Mouse (Mus musculus) left cerebral cortex, postnatal 14 days (tissue): ENCODE data around the gene Serpina3i. TPM values are rescaled to one million over a fixed set of nuclear protein-coding genes. Genes with fewer than 3 reads are reported as not detected.

Experiments used
- DNase-seq, 2 experiments: peaks; one replicate each; pipeline ENCODE4 v3.0.0; 2021 to 2022; ENCODE audit warnings: low spot score in 2 of 2, mixed read lengths in 1 of 2
- intact Hi-C: fragments of 180-260 bp; cut with DNase I; formaldehyde crosslinking; loops from one replicate; pipeline ENCODE4 v1.15.1; 2025
- total RNA-seq, 2 experiments: library from RNA; stranded (reverse); gene quantifications; 2 replicates each; pipeline ENCODE4 v1.2.3; 2021

The Serpina3i gene
- total RNA-seq, 2 experiments from 2014 or later, result not detected

DNA sequence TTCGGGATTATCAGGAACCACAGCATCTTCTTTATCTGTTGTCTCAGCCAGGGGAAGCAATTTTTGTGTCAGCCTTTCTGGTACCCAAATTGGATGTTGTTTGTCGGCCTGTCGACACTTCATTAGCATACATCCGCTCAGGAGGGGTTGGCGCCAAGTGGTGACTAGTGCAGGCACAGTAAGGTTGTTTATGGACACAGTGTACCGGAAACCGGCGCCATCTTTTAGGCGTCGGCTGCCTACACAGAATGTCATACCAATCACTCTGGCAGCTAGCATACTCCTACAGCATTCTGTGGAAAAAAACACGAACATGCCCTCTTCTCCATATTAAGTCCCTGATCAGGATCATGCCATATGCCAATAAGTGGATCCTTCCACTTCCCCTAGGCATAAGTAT, 20.5 kb downstream of the Serpina3i start:
- intact Hi-C loops, result no loop called here
- DNase-seq, result no peak

DNA sequence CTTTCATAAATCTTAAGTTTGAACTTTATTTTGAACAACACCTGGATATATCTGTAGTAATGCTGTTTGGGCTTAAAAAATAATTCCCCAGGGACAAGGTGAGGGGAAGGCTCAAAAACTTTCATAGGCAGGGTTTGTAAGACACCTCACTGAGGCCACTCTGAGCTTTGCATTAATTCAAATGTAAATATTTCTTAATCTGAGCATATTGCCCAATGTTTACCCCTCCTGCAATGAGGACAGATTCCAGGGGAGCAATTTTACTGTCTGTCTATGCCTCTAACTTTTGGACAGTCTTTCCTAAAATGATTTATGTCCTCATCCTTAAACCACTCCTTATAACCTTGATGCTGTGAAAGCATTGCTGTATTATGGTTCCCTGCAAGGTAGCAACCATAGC, 25.4 kb downstream of the Serpina3i start:
- DNase-seq, result no peak
- intact Hi-C loops, result no loop called here

DNA sequence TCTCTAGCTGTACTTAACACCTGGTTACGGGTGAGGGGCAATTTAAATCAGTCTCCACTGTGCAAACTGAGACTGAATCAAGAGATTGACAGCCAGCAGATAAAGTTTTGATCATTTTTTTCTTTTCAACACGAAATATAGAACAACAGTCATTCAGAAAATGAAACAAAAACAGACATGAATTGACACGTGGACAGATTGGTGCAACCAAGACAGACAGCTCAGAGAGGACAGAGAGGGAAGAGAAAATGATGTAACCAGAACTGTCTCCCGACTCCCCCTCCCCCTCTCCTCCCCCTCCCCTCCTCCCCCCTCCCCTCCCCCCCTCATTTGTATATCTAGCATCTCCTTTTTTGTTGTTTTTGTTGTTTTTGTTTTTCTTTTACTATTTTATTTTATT, 26.9 kb downstream of the Serpina3i start:
- no peak for DNase-seq
- intact Hi-C loops, result no loop called here

DNA sequence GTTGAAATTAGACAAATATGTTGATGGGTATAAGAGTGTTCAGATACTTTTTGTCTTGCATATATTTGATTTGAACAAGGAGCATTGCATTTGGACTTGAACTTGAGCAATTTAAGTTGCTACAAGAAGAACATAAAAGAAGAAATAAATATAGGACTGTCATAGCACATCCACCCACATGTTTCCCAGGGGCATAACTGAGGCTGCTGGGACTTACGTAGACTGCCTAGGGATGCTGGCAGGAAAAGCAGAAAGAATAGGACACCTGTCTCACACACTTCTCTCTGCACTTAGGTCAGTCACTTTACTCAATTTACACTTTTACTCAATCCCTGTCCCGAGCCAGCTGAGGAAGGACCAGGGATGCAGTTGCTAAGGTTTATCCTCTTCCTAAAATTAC, 31.0 kb downstream of the Serpina3i start:
- peak in 1 of 2 experiments; percentile 18 for DNase-seq
- intact Hi-C loops, result no loop called here

DNA sequence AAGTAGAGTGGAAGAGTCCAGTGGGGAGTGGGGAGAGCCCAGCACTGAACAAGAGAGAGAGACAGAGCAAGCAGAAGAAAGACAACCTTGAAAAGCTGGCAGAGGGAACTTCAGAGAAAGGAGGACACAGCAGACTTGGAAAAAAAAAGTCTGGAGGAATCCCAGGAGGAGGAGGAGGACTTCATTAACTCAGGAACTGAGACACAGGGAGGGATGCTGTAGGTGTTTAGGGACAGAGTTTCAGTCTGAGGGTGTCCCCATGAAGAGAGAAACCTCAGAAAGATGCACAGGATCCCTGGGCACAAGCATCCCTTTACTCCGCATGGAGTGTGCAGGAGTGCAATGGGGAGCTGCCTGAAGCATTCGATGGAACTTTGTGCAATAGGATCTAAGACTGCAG, 35.1 kb downstream of the Serpina3i start:
- intact Hi-C loops, result no loop called here
- DNase-seq, result no peak

DNA sequence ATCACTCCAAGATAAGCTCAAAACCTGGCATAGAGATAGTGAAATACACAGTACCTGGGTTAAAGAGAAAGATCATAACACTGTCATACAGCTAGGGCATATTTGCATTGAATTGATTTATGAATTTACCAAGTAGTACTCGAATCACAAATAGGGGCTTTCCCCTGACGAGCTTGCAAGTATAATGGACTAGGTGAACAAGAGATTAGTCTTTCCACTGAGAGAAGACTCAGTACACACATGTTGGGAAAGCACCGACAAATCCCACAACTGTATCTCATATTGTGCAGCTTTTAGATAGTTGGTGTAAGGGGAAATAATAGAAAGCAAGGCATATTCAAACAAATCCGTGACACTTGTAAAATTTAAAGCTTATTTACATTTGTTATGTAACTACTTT, 43.1 kb downstream of the Serpina3i start:
- no peak for DNase-seq
- intact Hi-C loops, result no loop called here

DNA sequence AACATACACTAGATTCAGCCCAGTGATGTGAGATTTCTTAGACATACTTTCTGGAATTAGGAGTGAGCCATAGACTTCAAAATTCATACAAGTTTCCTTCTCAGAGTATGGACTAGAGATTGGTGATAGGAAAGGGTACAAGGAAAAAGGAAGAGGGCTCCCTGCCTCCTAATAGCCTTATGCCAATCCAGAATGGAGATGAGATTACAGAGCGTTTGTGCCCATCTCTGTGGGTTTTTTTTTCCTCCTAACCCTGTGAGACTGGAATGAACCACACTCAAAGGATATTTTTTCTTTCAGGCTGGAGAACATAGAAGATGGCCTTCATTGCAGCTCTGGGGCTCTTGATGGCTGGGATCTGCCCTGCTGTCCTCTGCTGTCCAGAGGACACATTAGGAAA, 51.3 kb downstream of the Serpina3i start, which contains the start of gene Serpina3j:
TSS of gene Serpina3j (plus strand) at position 301 of the 400 bp plus-strand sequence.
- DNase-seq, result no peak
- intact Hi-C loops, result no loop called here

Other genes with a start within 250 kb of the Serpina3i start
- 1 to 10 TPM in 1 of 2 experiments, under 1 TPM in 1; 0.77 to 1.4 TPM for gene Serpina9, start 249.4 kb upstream of the Serpina3i start, total RNA-seq
- not detected for gene Serpina12, start 218.7 kb upstream of the Serpina3i start, total RNA-seq
- gene Serpina5, start 162.0 kb upstream of the Serpina3i start, total RNA-seq, result not detected
- gene Serpina3a, start 150.4 kb upstream of the Serpina3i start, total RNA-seq, result not detected
- not detected for gene Serpina3b, start 135.1 kb upstream of the Serpina3i start, total RNA-seq
- gene Serpina3c, start 109.3 kb upstream of the Serpina3i start, total RNA-seq, result not detected
- gene Serpina3f, start 48.6 kb upstream of the Serpina3i start, total RNA-seq, result not detected
- under 1 TPM; 0.26 to 0.27 TPM for gene Serpina3g, start 26.9 kb upstream of the Serpina3i start, total RNA-seq
- not detected for gene Serpina3j, start 51.4 kb downstream of the Serpina3i start, total RNA-seq
- not detected for gene Serpina3k, start 75.4 kb downstream of the Serpina3i start, total RNA-seq
- not detected for gene Serpina3m, start 75.4 kb downstream of the Serpina3i start, total RNA-seq
- 1 to 10 TPM; 5.4 to 8.9 TPM for gene Serpina3n, start 143.6 kb downstream of the Serpina3i start, total RNA-seq
- not detected for gene Gsc, start 210.2 kb downstream of the Serpina3i start, total RNA-seq